8 mouse cellular contexts compared by ENCODE assay signal in the genomic region with DNA sequence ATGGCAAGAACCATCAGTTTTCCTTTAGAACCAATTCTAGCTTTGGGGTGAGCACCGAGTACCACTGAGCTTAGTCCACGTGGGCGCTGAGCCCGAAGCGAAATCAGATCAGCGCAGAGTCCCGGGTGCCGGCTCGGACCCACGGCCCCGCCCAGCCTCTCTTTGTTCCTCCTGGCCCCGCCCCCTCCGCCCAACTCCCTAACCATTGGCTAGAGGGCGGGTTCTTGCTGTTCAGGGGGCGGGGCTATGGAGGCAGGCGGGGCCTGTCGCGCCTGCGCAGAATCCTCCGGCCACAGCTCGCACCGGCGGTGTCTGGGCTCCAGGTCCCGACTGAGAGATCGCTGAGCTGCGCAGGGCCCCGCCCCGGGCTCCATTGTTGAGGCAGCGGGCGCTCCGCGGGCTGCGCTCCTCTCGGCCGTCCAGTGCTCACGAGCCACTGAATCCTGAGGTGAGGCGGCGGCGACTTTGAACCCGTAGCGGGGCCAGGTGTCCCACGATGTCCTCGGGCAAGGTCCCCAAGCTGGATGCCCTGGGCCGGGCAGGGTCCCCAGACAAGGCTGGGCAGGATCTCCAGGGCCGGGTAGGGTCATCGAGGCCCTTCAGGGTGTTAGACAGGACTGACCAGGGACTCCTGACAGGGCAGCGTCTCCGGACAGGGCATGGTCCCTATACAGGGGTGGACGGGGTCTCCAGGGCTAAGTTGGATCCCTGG. TPM values are rescaled to one million over a fixed set of nuclear protein-coding genes. Genes with fewer than 3 reads are reported as not detected.
A peak's percentile ranks its signal among the peaks of the same experiment; 100 is the strongest.
DNase-seq lines count a peak whose midpoint lies in the region; ATAC-seq and TF ChIP-seq lines count a peak whose summit lies in the region.

TSS of gene Afap1 (plus strand) at position 227 of the 712 bp plus-strand sequence.

- POLR2A ChIA-PET in Patski (lab: Charles Lee), result interaction anchor here (0.6 to 1.4 kb wide), 4 partner anchors 11 to 55 kb away, joined by 3 to 8 read pairs (median 4); no protein-coding TSS in a partner anchor

- CTCF ChIA-PET in Patski (lab: Charles Lee), result interaction anchor here (0.9 to 12.4 kb wide), 3 partner anchors 12 to 80 kb away, joined by 4 to 125 read pairs (median 15); no protein-coding TSS in a partner anchor

- H3K36me3 ChIP-seq in hindbrain, embryonic 11.5 days (ENCODE audit: control insufficient read depth, insufficient read depth, low read length), result no peaks in the 10 kb centered on the region
- H3K36me3 ChIP-seq in lung, embryonic 16.5 days (ENCODE audit: control insufficient read depth, insufficient read depth, low read length), result no peaks in the 10 kb centered on the region
- no peaks in the 10 kb centered on the region for H3K36me3 ChIP-seq in thymus, adult 2 months (ENCODE audit: control insufficient read depth, insufficient read depth, low read length)

- peak within 1 kb of the TSS; percentile 89 for H3K4me3 ChIP-seq in hindbrain, embryonic 11.5 days (ENCODE audit: low read depth, low read length)
- H3K4me3 ChIP-seq in lung, embryonic 16.5 days (ENCODE audit: low read length), result peak within 1 kb of the TSS; percentile 84
- H3K4me3 ChIP-seq in thymus, adult 2 months (ENCODE audit: control insufficient read depth, insufficient read depth, low read length), result peak within 1 kb of the TSS; percentile 68

- peak within 1 kb of the TSS; percentile 78 for H3K4me2 ChIP-seq in hindbrain, embryonic 11.5 days (replicated peaks; ENCODE audit: low read depth, low read length)
- H3K4me2 ChIP-seq in lung, embryonic 16.5 days (ENCODE audit: low read depth, low read length), result peak within 1 kb of the TSS; percentile 87

- peak within 1 kb of the TSS; percentile 83 for H3K27ac ChIP-seq in hindbrain, embryonic 11.5 days (ENCODE audit: low read depth, low read length)
- peak within 1 kb of the TSS; percentile 84 for H3K27ac ChIP-seq in lung, embryonic 16.5 days (ENCODE audit: low read length)
- H3K27ac ChIP-seq in thymus, adult 2 months (ENCODE audit: control insufficient read depth, insufficient read depth, low read length), result no peak within 1 kb of the TSS

- H3K9me3 ChIP-seq in hindbrain, embryonic 11.5 days (ENCODE audit: control insufficient read depth, low read length), result no peaks in the 10 kb centered on the region
- H3K9me3 ChIP-seq in lung, embryonic 16.5 days (ENCODE audit: control insufficient read depth, low read length), result no peaks in the 10 kb centered on the region

- TF ChIP-seq POLR2A in thymus, adult 2 months (IDR thresholded peaks at IDR 0.05; ENCODE audit: control insufficient read depth, extremely low read depth, insufficient read depth, low read length, poor library complexity), result peak; percentile 62

- no peak for TF ChIP-seq CTCF in Patski (IDR thresholded peaks at IDR 0.05)
- TF ChIP-seq CTCF in thymus, adult 2 months (IDR thresholded peaks at IDR 0.05; ENCODE audit: borderline replicate concordance, control insufficient read depth, extremely low read depth, insufficient read depth, low read length, poor library complexity), result no peak

- in situ Hi-C loops in Patski (cut with MboI; ENCODE audit: low pct_unique_long_range_greater_than_20kb), result loop anchor here (10.0 kb wide), 1 partner anchor 52 kb away; no protein-coding TSS in a partner anchor

- no peaks in the 10 kb centered on the region; the same call in none of the 2 replicates for H3K4me1 ChIP-seq in hindbrain, embryonic 11.5 days (replicated peaks; ENCODE audit: control insufficient read depth, insufficient read depth, low read length)
- H3K4me1 ChIP-seq in lung, embryonic 16.5 days (replicated peaks; ENCODE audit: control insufficient read depth, insufficient read depth, low read length), result peaks cover 23% of the 10 kb centered on the region
- peaks cover 11% of the 10 kb centered on the region for H3K4me1 ChIP-seq in thymus, adult 2 months (replicated peaks; ENCODE audit: control insufficient read depth, insufficient read depth, low read length)

- DNase-seq in Patski (ENCODE audit: low read depth, low spot score), result peak; percentile 88
- DNase-seq in cerebellum, postnatal 10 days, result peak; percentile 100
- peak; percentile 98 to 99 for DNase-seq in frontal cortex, postnatal 10 days (ENCODE audit: low spot score in 2 of 2)
- peak; percentile 100 for DNase-seq in hindbrain, embryonic 11.5 days (ENCODE audit: low spot score)
- DNase-seq in layer of hippocampus, adult 9-11 months, result peak; percentile 99
- DNase-seq in ovary, adult 18-20 months (ENCODE audit: low spot score), result peak; percentile 99
- DNase-seq in thymus, adult 2 months, result peak; percentile 100

- peak; percentile 86 for ATAC-seq in Patski
- peak; percentile 94 for ATAC-seq in hindbrain, embryonic 11.5 days (ENCODE audit: low FRiP score)
- ATAC-seq in lung, embryonic 16.5 days (ENCODE audit: low read depth), result peak; percentile 96

- WGBS in hindbrain, embryonic 11.5 days, result under 1% methylated on average over 49 of the region's 49 CpGs
- WGBS in lung, embryonic 16.5 days, result under 1% methylated on average over 49 of the region's 49 CpGs
- WGBS in thymus, adult 2 months, result under 1% methylated on average over 49 of the region's 49 CpGs

- peak within 1 kb of the TSS; percentile 97 for H3K9ac ChIP-seq in hindbrain, embryonic 11.5 days (ENCODE audit: low read depth, low read length)
- peak within 1 kb of the TSS; percentile 94 for H3K9ac ChIP-seq in lung, embryonic 16.5 days (ENCODE audit: low read length)

- H3K27me3 ChIP-seq in Patski, result no peaks in the 10 kb centered on the region
- H3K27me3 ChIP-seq in hindbrain, embryonic 11.5 days (ENCODE audit: control insufficient read depth, insufficient read depth, low read length), result 0 out of 2 replicates have a peak, but pooled peaks cover 3% of the 10 kb centered on the region
- H3K27me3 ChIP-seq in lung, embryonic 16.5 days (ENCODE audit: control insufficient read depth, insufficient read depth, low read depth, low read length), result no peaks in the 10 kb centered on the region
- no peaks in the 10 kb centered on the region for H3K27me3 ChIP-seq in thymus, adult 2 months (ENCODE audit: control insufficient read depth, insufficient read depth, low read length)

RNA-seq across cellular contexts. Expression of gene Afap1, which starts in this region (rescaled TPM):
- 65.9 TPM for polyA plus RNA-seq in Patski (2021)
- 55.7 and 58.2 TPM in 2 replicates for polyA plus RNA-seq in hindbrain, embryonic 11.5 days (2014; fragmentation: Nextera tagmentation; extraction: Ambion mirVana)
- 19.4 and 20.8 TPM in 2 replicates for polyA plus RNA-seq in lung, embryonic 16.5 days (2015; fragmentation: Nextera tagmentation; extraction: Ambion mirVana)
- 17.2 and 19.5 TPM in 2 replicates for polyA plus RNA-seq in thymus, adult 2 months (2012; rRNA removed)
